Mouse (Mus musculus): ENCODE measurements around the gene Slc1a5.

Slc1a5 gene

GRCm38 (mm10) chr7:16783224-16783688 is 2.1 kb downstream of the Slc1a5 start:
- DNase-seq = peak; percentile 66

- no peak for DNase-seq
Measured at GRCm38 (mm10) chr7:16783758-16784415, 2.7 kb downstream of the Slc1a5 start.

- DNase-seq = no peak
Measured at GRCm38 (mm10) chr7:16784498-16784976, 3.4 kb downstream of the Slc1a5 start.

GRCm38 (mm10) chr7:16785541-16786083 is 4.5 kb downstream of the Slc1a5 start:
- no peak for DNase-seq

GRCm38 (mm10) chr7:16792316-16792715 is 11.2 kb downstream of the Slc1a5 start:
- no peak for DNase-seq

- DNase-seq = no peak
Measured at GRCm38 (mm10) chr7:16793010-16793725, 12.0 kb downstream of the Slc1a5 start.

- peak; percentile 58 for DNase-seq
Measured at GRCm38 (mm10) chr7:16794886-16795285, 13.7 kb downstream of the Slc1a5 start.

- DNase-seq = peak; percentile 45
Measured at GRCm38 (mm10) chr7:16804409-16805028, 23.4 kb downstream of the Slc1a5 start.

GRCm38 (mm10) chr7:16807936-16808335 is 26.8 kb downstream of the Slc1a5 start:
- peak; percentile 44 for DNase-seq

- no peak for DNase-seq
Measured at GRCm38 (mm10) chr7:16808647-16809046, 27.5 kb downstream of the Slc1a5 start.

- peak; percentile 62 for DNase-seq
Measured at GRCm38 (mm10) chr7:16809739-16810138, 28.6 kb downstream of the Slc1a5 start.

GRCm38 (mm10) chr7:16810399-16810919 is 29.3 kb downstream of the Slc1a5 start:
- DNase-seq = no peak

- no peak for DNase-seq
Measured at GRCm38 (mm10) chr7:16810920-16811648, 29.9 kb downstream of the Slc1a5 start.

- no peak for DNase-seq
Measured at GRCm38 (mm10) chr7:16811649-16812070, 30.5 kb downstream of the Slc1a5 start.

GRCm38 (mm10) chr7:16812505-16812904 is 31.4 kb downstream of the Slc1a5 start:
- DNase-seq = no peak

GRCm38 (mm10) chr7:16815351-16815941 is 34.3 kb downstream of the Slc1a5 start, which contains the start of gene Strn4:
Strn4 (plus strand) TSS chr7:16815889.
- no peak for DNase-seq

GRCm38 (mm10) chr7:16816078-16816474 is 34.9 kb downstream of the Slc1a5 start:
- peak; percentile 89 for DNase-seq

- peak; percentile 67 for DNase-seq
Measured at GRCm38 (mm10) chr7:16816475-16817122, 35.5 kb downstream of the Slc1a5 start, which contains the start of gene Fkrp. Fkrp (minus strand) TSS chr7:16816732.

GRCm38 (mm10) chr7:16817693-16818092 is 36.6 kb downstream of the Slc1a5 start:
- DNase-seq = no peak

- DNase-seq = no peak
Measured at GRCm38 (mm10) chr7:16819794-16820193, 38.7 kb downstream of the Slc1a5 start.

- DNase-seq = no peak
Measured at GRCm38 (mm10) chr7:16820271-16820763, 39.2 kb downstream of the Slc1a5 start.
